Mouse (Mus musculus) cortical plate, adult 2 months (tissue): Measurements from ENCODE around the gene Narf.

Experiments used
- CTCF ChIP-seq: fragments of 200-500 bp; IDR thresholded peaks from 2 replicates; pipeline ENCODE4 v1.5.1; 2011; ENCODE audit warnings: mild to moderate bottlenecking, control low read depth, low read length; ENCODE audit not compliant: insufficient read depth; ENCODE audit errors: extremely low read depth
- POLR2A ChIP-seq: fragments of 200-500 bp; IDR thresholded peaks from 2 replicates; pipeline ENCODE4 v1.6.1; 2011; ENCODE audit warnings: mild to moderate bottlenecking, low read length, control low read depth; ENCODE audit not compliant: insufficient read depth; ENCODE audit errors: extremely low read depth

DNA sequence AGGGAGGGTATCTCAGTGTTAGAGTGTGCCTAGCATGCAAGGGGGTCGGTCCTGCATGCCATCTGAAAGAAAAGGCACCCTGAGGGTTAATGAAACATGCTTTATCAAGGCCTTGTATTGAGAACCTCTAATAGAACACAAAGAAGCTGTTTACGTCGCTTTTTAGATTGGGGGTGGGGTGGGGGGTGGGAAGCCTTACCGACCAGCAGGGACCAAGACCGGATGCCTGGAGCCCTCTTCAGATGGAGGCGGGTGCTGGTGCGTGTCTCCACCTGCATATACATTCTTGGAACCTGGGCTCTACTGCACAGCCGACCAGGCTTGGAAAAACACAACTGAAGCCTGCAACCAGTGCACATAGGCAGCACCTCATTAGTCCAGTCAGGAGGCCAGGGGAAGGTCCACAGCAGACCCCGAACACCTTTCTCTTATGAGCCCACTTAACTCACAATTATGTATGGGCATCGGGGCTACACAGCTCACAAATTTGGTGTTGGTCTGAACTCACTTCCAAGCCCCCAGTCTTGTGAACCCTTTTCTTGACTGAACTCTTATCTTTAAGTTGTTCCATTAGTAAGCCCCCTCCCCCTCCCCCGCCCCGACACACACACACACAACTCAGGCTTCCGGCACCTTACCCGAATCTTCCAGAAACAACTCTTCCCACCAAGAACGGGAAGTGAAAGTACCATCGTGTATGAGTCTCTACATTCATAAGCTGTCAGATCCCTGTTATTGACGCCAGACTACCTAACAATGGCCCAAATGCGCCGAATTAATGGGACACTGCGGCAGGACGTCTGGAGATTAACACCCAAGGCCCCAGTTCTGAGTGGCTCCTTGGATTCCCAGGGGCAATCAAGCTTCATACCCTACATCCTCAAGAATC lies 8.7 kb upstream of the Narf start:
- no peak for TF ChIP-seq CTCF
- TF ChIP-seq POLR2A, result no peak
